Mouse (Mus musculus): ENCODE results near the gene Sparc.

Gene Sparc

GRCm38 (mm10) chr11:55422978-55423377 is at the start of gene Sparc:
Sparc (minus strand) TSS chr11:55423183.
- DNase-seq (ENCODE audit: low spot score in 2 of 2) = no peak

GRCm38 (mm10) chr11:55471467-55471866 is 48.5 kb upstream of the Sparc start:
- no peak for DNase-seq (ENCODE audit: low spot score in 2 of 2)

- no peak for DNase-seq (ENCODE audit: low spot score in 2 of 2)
Observed at GRCm38 (mm10) chr11:55470761-55471160, 47.8 kb upstream of the Sparc start.

DNA sequence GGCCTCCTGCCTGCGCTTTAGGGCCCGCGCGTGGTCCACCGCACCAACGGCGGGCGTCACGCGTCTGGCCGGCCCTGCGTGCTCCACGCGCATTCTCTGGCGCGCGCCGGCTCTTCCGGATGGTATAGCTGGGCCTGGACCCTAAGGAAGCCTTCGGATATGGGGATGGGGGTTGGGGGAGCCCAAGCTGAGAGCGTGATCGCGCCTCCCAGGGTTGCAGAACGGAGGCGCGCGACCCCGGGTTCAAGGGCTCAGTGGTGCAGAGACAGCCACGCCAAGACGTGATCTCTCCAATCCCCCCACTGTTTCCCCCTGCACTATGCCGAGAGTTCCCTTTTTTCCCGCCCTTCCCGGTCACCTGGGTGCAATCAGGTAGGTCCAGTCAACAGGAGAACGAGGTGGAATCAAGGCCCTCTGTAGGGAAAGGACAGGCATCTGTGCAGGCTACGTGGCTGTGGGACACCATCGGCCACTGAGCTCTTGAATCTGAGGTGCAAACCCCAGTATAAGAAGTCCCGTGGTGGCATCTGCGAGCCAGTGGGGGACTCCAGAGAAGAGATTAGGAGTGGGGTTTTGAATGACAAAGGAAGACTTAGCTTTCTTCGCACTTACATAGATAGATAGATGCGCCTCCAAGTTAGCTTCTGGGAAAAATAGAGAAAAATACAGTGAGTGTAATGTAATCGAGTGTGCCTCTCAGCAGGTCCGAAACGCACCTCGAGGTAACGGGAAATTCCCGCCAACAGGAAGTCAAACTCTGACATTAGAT is 47.1 kb upstream of the Sparc start:
- peak in 1 of 2 experiments; percentile 25 for DNase-seq (ENCODE audit: low spot score in 2 of 2)

DNA sequence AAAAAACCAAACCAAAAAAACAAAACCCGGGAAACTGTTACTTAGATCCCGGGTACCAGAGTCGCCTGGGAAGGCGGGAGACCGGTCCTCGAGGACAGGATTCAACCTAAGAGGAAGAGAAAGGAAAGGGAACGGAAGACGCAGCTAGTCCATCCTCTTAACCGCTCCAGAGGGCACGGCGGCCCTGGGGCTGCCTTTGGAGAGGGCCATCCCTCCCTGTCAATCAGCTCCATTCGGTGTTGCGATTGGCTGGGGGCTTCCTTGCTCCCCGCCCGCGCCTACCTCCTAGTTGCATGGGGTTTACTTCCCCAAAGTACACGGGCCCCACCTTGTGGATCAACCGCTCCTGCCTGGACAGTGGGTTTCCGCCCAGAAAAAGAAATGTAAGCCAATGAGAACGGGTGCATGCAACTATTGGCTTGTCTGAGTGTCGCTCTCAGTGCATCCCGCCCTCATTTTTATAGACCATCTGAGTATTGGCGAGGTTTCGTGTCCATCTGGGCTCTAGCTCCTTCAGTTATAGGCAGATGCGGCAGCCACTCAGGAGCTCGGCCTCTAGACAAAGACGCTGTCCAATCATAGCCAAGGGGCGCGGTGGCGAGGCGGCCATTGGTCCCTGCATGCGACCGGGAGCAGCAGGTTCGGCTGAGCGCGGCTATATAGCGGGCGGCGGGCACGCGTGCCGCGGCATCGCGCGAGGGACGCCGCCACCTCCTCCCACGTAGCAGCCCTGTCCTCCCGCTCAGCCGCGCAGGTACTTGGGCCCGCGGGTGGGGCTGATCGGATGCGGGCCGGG is 46.3 kb upstream of the Sparc start, which contains the start of gene G3bp1:
Gene G3bp1, plus strand, starts transcription at position 638 of the 796 bp plus-strand sequence.
- DNase-seq (ENCODE audit: low spot score in 2 of 2) = peak; percentile 100

DNA sequence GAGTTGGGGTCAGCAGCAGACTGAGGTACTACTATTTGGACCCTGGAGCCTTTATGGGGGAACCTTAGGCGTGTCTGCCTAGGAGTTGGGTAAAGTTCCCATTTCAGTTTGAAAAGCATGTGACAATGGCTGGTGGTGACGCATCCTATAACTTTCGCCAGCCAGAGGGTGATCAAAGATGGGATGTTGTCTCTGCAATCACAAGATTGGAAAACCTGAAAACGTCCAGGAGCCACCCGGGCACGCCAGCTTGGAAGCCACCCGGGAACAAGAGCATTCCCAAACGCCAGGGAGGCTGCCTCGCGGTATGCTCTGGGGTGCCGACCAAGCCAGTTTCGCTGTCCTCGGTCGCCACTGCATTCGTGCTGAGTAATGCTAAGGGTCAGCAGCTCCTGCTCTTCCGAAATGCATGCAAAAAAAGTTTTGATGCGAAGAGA is 45.6 kb upstream of the Sparc start:
- DNase-seq (ENCODE audit: low spot score in 2 of 2) = no peak

DNA sequence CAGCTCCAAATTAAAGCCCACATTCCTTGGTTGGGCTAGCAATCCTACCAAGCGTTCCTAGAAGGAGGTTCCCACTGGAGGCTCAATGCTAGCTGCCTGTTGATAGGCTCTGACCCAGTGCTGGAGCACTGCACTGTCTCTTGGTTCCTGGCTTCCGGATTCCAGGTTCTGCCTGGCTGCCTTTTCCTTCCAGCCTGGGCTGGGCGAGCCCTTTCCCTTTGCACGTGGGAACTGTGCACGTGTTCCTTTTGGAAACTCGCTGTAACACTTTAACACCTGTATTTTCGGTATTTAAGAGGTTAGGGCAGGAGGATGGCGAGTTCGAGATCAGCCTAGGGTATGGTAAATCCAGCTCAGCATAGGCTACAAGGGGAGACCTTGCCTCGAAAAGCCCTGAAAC is 45.0 kb upstream of the Sparc start:
- DNase-seq (ENCODE audit: low spot score in 2 of 2) = no peak

- no peak for DNase-seq (ENCODE audit: low spot score in 2 of 2)
Observed at GRCm38 (mm10) chr11:55465177-55465576, 42.2 kb upstream of the Sparc start.

GRCm38 (mm10) chr11:55464707-55465106 is 41.7 kb upstream of the Sparc start:
- DNase-seq (ENCODE audit: low spot score in 2 of 2) = no peak

DNA sequence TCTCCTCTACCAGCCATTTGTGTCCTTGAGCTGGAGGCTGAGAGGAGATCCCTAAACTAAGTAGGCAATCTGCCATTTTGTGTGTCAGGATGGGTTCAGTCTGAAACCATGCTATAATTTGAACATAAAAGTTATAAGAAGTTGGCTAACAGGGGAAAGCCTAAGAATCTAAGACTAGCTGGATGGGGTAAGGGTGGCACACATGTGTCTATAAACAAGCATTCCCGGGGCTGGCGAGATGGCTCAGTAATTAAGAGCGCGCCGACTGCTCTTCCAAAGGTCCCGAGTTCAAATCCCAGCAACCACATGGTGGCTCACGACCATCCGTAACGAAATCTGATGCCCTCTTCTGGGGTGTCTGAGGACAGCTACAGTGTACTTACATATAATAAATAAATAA is 39.2 kb upstream of the Sparc start:
- DNase-seq (ENCODE audit: low spot score in 2 of 2) = no peak

DNA sequence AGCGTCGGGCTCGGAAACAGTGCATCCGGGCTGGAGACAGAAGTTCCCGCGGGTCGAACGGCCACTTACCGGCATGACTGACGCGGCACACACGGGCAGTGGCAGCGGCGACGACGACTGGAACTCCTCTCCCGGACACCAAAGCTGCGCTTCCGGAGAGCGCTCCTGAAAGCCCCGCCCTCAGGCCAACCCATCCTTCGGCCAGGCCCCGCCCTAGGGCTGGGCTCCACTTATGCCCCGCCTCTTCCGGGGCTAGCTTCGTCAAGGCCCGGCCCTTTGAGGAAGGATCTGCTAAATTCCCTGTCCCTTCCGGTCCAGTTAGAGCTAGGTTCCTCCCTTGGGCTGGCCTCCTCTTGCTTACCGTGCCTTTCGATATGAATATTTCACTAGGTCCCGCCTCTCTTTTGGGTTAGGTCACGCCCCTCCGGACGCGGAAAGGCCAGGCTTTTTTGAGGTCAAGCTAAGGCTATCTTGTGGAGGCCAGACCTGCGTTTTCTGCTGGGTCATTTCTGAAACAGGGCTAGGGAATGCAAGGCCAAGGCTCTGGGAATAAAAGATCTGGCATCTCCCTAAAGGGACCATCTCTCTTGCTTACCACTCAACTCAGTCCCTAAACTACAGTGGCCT is 38.1 kb upstream of the Sparc start, which contains the start of gene Atox1:
Gene Atox1, minus strand, starts transcription at position 221 of the 627 bp plus-strand sequence.
- DNase-seq (ENCODE audit: low spot score in 2 of 2) = peak; percentile 92 to 95

DNA sequence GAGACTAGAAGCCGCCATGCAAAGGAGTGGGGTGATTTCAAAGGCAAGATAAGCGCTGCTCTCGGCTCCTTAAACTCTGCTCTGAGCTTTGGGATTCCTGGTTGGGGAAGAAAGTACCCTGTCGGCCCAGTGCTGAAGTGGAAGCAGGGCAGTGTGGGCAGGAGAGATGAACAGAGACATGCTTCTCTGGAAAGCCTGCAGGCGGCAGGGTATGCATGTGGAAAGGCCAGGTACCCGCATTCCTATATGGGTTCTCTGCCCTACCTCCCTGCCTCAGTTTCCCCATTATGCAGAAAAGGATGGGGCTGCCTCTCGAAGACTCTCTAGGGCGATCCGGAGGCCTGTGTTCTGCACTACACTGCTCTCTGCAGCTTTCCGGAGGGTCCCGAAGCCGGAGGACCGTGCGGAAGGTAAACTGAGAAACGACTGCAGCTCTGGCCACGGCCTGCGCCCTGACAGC is 37.6 kb upstream of the Sparc start:
- no peak for DNase-seq (ENCODE audit: low spot score in 2 of 2)

DNA sequence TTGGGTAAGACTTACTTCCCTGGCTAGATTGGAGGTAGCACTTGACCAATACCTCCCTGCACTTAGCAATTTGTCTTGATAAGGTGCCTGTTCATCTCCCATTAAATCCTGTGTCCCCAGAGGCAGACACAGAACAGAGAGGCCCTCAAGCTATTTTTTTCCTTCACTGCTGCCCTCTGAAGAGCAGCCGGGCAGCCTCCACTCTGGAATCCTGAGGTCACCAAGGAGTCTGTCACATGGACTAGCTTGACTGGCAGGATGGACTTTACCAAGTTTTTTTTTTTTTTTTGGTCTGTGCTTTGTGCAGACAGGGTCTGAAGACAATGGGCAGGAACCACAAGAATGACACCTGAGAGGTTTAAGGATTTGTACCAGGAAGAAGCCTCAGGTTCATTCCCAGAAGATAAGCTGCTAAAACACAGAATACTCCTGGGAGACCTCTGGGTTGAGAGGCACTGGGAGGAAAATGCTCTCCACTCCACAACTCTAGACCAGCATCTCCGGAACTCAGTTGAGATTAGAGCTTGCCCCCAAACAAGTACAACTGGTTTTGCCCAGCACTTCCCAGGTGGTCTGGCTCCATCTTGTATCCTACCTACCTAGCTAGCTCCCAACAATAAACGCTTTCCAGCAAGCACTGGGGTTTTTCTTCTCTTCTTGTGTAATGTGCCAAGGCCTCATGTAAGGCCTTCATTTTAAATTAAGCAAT is 37.0 kb upstream of the Sparc start:
- no peak for DNase-seq (ENCODE audit: low spot score in 2 of 2)

DNA sequence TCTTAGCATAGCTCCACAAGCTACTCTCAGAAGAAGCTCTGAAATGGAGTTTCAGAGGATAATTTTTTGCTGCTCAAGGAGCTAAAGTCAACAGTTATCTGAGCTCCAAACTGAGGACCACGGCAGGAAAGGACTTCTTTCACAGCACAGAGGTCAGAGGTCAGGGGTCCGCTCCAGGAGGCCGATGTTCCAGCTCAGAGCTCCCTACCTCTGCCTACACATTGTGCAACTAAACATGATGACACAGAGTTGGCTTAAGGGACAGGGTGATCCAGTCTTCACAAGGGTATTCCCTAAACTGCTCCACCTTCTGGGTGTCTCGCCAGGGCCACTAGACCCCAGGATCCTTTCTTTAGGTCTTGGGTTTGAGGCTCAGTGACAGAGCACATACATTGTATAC is 35.5 kb upstream of the Sparc start:
- DNase-seq (ENCODE audit: low spot score in 2 of 2) = no peak

DNA sequence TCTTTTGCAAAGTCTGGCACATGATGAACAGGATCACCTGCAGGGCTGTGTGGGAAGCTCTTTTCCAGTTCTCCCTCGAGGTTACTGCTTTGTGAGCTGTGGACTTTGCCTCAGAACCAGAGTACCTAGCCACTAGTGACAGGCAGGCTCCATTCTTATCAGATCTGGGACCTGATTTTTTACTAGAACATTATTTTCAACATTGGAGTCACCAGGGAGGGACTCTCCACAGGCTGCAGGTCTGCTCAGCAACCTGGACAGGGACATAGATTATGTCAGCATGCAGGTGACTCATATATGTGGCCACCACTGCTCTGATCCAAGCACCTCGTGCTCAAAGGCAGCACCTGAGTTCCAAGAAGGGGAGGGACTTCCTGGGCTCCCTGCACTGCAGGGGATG is 32.2 kb upstream of the Sparc start:
- DNase-seq (ENCODE audit: low spot score in 2 of 2) = no peak

DNA sequence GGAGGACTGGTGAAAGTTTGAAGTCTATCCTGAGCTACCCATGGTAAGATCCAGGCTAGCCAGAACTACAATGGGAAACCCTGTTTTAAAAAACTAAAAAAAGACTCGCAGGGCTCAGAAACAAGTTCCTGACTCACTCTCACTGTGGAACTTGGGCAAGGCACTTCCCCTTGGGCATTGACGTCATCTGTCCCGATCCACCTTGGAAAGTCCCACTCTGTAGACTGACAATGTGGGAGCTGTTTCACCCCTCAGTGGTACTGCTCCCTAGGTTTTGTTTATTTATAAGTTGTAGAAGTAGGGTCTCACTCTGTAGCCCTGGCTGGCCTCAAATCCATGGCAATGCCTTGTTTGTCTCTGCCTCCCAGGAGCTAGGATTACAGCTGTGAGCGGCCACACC is 30.7 kb upstream of the Sparc start:
- DNase-seq (ENCODE audit: low spot score in 2 of 2) = no peak

GRCm38 (mm10) chr11:55450311-55450710 is 27.3 kb upstream of the Sparc start:
- no peak for DNase-seq (ENCODE audit: low spot score in 2 of 2)

GRCm38 (mm10) chr11:55449531-55449930 is 26.5 kb upstream of the Sparc start:
- no peak for DNase-seq (ENCODE audit: low spot score in 2 of 2)

DNA sequence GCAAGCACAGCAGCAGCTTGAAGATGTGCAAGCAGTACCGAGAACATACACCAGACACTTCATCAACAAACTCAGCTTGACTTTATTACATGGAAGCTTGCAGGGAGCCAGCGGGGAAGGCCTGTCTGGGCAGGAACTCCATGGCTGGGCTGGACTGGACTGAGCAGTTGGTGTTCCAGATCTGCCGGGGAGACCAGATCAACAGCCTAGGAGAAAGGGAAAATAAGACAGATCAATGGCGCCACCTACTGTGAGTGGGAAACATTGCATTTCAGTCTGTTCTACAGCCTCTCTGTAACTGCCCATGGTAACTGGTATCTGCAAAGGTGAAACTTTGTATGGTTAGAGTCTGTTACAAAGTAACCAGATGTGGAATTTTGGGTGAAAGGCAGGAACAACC is 23.6 kb upstream of the Sparc start:
- peak in 1 of 2 experiments; percentile 82 for DNase-seq (ENCODE audit: low spot score in 2 of 2)

DNA sequence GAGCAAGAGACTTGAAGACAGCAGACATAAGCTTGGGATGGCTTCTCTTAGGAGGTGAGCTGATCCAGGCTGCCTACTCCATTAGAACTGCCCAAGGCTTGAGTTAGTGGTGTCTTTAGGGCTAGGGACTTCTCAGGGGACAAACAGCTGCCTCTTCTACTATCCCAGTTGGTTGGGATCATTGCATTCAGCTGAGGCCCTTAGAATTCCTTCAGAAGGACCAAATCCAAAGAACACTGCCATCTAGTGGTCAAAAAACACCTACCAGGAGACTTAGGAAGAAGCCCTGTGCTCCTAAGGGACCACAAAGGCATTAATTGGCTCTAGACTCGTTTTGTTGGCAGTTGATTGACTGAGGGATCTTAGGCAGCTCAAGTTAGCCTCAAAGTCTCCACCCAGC is 21.8 kb upstream of the Sparc start:
- DNase-seq (ENCODE audit: low spot score in 2 of 2) = peak in 1 of 2 experiments; percentile 65

DNA sequence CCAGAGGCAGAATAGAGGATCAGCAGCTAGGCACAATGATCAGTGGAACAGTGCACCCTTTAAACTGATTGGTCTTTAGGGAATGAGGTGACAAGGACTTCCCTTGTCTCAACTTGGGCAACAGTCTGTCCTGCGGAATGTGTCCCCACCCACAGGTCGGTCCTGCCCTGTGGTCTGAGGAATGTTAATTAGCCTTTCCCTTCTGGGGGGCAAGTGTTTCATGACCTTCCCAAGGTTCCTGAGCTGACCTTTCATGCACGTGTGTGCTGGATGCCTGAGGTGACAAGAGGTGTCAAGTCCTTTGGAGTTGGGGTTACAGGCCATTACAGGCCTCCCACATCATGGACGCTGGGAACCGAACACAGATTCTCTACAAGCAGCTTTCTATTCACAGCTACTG is 16.7 kb upstream of the Sparc start:
- no peak for DNase-seq (ENCODE audit: low spot score in 2 of 2)

- no peak for DNase-seq (ENCODE audit: low spot score in 2 of 2)
Observed at GRCm38 (mm10) chr11:55438031-55438430, 15.0 kb upstream of the Sparc start.

Measured in left cerebral cortex, adult 9 months (tissue).